Mouse (Mus musculus) erythroblast, adult 5-6 weeks (primary cell): Measurements from ENCODE around the gene Eif3l. TPM values are rescaled to one million over a fixed set of nuclear protein-coding genes. Genes with fewer than 3 reads are reported as not detected.

Experiments
- ATAC-seq: replicated peaks from 2 replicates; pipeline ENCODE4 v1.8.0; 2016; ENCODE audit warnings: moderate number of reproducible peaks, mild to moderate bottlenecking, moderate TSS enrichment, inconsistent platforms; ENCODE audit not compliant: poor library complexity, low FRiP score, severe bottlenecking
- total RNA-seq, 2 experiments: library from RNA; stranded (forward) in 1 of 2; stranded (reverse) in 1 of 2; fragments of 150-400 nt in 1 of 2; fragments of 200-764, 138-1000 nt in 1 of 2; gene quantifications; 2 replicates each; pipeline versions ENCODE4 v1.2.3 to v1.2.4; 2015 to 2017; ENCODE audit warnings: low replicate concordance in 2 of 2

The Eif3l gene
- total RNA-seq, 2 experiments from 2014 or later = 29.4 to 51.3 TPM

- ATAC-seq = no peak
Measured at GRCm38 (mm10) chr15:79044837-79045236, 30.1 kb upstream of the Eif3l start.

DNA sequence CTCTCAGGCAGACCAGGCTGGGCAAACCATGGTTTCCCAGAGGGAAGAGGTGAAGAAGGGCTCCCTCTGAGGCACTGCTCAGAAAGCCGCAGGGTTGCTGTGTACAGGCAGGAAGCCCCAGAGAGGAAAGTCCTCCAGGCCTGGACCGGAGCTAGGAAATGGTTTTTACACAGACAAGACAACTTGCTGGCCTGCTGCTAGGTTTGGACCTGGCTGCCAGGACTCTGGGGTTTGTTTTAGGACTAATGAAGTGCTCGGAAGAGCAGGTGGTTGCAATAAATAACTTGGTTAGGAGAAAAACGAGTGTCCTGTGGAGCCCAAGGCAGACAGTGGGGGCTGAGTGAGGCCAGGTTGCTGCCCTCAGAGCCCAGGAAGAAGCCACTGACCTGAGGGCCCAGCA lies 26.8 kb upstream of the Eif3l start:
- ATAC-seq = no peak

DNA sequence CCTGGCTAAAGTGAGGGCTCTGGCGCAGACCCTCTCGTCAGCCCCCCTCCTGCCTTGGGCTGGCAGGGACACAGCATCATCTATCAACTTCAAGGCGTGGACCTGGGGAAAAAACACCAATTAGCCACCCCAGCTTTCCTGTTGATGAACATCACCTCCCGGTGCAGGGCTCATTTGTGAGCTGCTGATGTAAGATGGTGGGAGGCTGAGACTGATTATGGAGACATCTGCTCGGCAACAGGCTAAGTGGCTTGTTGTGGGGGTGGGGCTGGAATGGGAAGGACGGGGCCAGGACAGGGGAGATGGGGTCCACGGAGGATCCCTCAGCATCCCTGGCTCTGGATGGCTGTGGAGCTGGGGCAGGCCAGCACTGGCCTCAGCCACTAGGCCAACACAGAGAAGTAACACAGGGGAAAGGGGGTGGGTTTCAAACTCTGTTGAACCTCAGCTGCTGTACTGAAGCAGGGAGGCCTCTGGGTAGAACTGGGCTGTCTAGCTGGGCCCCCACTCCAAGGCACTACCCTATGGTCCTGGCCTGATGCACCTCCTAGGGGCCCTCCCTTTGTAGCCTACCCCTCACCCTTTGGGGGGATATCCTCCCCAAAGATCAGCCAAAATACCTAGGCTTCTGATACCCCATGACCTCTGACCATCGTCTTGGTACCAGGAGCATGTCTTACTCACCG lies 24.7 kb upstream of the Eif3l start:
- no peak for ATAC-seq

DNA sequence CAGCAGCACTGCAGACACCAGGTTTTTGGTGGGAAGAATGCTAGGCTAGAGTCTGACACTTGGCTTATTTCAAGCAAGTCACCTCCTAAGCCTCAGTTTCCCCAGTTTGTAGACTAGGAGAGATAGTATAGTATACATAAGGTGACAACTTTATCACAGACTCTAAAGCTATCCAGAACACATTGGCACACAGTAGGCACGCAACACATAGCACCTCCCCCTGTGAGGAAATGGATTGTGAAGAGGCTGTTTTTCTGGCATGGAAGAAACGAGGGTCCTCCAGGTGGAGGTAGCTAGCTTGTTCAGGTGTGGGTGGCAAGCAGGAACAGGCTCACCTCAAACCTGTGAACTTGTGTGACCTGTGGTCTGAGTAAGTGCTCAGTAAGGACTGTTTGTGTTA lies 24.0 kb upstream of the Eif3l start:
- ATAC-seq = no peak

GRCm38 (mm10) chr15:79051461-79052360 lies 23.3 kb upstream of the Eif3l start:
- no peak for ATAC-seq

DNA sequence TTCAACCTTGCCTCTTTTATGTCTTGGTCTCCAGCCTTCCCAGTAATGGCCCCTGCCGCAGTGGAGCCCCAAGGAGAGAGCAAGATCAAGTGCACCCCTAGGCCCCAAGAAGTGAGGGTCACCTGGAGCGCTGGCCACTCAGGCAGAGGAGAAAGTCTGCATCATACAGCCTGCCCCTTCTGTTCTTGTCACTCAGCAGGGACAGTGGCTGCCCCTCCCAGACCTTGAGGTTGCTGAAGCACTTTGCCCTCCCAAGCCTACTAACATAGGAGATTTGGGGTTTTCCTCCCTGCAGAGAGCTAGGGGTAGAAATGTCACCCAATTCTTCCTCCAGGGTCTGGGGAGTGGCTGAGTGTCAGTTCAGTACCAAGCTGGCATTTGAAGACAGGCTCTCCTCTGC lies 22.6 kb upstream of the Eif3l start:
- ATAC-seq = no peak

DNA sequence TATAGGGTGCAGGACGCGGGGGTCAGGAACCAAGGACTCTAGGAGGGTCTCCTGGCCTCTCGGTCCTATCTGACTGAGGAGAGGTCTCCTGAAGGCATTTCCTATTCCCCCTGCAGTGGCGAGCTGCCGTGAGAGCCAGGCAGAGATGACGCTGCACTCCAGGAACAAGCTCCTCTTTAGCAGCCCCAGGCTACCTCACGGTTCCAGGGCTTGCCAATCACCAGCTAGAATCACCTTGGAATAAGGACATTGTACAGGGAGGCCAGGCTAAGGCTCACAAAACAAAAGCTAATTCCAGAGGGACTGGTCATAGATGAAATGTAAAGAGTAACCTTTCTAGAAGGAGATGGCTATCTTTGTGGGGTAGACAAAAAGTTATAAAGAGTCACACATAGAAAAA lies 18.4 kb upstream of the Eif3l start:
- ATAC-seq = no peak

GRCm38 (mm10) chr15:79057850-79058249 lies 17.1 kb upstream of the Eif3l start:
- ATAC-seq = peak; percentile 57

DNA sequence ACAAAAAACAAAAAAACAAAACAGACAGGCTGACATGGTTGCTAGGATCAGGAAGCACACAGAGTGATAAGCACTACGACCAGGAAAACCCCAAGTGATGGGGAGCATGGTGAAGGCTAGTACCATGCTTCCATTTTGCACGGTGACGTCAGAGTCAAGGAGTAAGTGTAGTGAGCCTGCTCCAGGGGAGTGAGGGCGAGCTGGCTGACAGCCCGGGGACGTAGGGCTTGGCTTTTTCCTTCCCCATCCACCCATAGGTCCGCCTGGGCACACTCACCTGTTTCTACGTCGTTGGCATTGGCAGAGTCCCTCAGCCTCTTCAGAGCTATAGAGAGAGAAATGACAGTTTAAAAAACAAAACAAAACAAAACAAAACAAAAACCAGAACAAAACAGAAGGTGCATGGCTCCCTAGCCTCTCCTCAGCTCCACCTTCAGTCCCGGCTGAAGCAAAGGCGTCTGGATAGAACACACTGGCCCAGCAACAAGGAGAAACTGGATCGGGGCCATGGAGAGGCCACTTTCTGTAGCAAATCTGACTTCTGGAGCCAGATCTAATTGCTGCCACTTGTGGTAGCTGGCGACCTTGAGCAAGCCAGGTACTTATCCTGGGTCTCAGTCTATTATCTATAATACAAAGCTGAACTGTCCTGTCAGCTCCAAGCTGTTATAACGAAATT lies 14.0 kb upstream of the Eif3l start:
- no peak for ATAC-seq

DNA sequence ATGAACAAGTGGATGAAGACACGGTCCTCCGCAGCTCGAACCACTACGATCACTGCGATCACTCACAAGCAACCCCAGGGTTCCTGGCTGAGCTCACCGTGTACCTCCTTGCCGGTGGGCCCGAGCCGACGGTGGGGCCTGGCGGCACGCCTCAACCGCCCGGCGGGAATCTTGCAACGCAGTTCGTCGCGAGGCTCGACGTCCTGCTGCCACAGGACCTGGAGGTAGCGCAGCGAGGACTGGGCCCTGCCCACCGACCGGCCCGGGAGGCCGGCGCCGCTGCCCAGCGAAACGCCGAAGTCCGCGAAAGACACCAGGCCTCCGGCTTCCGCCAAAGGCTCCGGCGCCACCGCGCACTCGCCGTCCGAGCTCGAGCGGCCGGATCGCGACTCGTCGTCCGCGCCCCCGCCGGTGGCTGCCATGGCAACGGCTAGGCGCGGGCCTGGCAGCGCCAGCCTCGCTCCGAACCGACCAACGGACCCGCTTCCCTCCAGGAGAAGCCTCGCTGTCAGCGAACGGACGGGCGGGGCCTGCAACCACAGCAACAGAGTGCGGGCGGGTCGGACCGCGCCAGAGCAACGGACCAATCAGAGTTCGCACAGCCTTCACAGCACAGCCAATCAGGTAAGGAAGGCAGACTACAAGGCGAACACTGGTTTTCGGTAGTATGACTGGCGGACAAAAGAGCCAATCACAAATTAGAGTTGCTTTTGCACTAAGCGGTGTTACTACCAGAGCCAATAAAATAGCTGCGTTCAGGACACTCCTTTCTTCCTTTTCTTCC lies 12.4 kb upstream of the Eif3l start, which contains the start of gene Ankrd54:
Gene Ankrd54 (minus strand): TSS at position 518 of the 784 bp plus-strand sequence.
- peak; percentile 94 for ATAC-seq

- 0 out of 2 replicates have a peak, but pooled peaks have one; percentile 9 for ATAC-seq
Measured at GRCm38 (mm10) chr15:79063160-79063740, 11.7 kb upstream of the Eif3l start.

DNA sequence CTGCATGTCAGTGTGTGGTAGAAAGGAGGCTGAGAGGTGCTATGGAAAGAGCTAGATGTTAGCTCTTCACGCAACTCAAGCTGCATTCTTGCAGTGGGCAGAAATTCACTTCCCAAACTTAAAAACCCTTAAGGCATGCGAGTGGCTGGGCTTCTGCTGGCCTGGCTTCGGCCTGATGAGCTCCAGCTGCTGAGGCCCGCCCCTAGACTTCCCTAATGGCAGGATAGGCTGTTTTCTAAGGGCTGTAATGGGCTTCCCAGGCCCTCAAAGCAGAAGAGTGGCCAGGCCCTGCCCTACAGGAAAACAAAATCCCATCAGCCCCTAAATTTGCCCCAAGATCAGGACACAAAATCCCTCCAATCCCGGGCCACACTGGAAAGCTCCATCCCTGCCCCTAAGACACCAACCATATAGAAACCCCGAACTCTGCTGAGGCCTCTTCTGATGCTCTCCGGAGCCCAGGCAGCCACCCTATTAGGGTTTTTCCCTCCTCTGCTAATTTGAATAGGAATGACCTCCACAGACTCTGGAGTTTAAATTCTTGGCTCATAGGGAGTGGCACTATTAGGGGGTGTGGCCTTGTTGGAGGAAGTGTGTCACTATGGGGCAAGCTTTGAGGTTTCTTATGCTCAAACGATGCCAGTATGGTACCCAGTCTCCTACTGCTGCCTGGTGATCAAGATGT lies 9.8 kb upstream of the Eif3l start:
- ATAC-seq = no peak

DNA sequence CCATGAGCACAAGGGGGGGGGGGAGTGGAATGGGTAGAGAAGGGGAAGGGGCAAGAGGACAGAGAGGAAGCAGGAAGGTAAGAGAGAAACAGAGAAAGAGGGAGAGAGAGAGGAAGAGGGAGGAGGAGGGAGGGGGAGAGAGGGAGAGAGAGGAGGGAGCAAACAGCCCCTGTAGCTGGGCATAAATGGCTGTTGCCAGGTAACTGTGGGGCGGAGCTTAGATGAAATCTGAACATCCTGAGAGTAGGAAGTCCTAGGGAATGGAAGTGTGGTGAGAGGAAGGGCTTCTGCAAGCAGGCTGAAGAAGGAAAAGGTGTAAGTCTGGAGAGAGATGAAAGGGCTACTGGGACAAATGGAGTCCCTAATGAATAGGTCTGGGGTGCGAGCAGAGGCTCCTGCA lies 8.7 kb upstream of the Eif3l start:
- ATAC-seq = no peak

DNA sequence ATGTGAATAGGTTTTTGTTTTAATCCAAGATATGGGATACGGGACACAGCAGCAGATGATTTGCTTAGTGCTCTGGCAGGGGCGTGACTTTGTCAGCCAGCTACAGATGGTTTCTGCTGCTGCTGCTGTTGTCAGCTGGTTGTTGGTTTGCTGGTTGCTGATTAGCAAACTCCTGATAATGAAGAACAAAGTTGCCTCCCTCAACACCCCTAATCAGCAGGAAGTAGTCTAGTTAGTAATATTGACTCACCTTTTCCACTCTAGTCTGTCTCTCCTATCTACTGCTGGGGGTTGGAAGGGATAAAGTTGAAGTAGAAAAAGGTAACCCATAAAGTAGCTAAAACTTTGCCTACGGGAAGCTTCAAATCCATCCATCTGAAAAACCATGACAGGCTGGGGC lies 7.3 kb upstream of the Eif3l start:
- ATAC-seq = peak; percentile 18; the same call in 1 of the 2 replicates

GRCm38 (mm10) chr15:79068416-79068815 lies 6.6 kb upstream of the Eif3l start:
- ATAC-seq = peak; percentile 14; the same call in 1 of the 2 replicates

GRCm38 (mm10) chr15:79071117-79072039 lies 3.6 kb upstream of the Eif3l start:
- ATAC-seq = no peak

DNA sequence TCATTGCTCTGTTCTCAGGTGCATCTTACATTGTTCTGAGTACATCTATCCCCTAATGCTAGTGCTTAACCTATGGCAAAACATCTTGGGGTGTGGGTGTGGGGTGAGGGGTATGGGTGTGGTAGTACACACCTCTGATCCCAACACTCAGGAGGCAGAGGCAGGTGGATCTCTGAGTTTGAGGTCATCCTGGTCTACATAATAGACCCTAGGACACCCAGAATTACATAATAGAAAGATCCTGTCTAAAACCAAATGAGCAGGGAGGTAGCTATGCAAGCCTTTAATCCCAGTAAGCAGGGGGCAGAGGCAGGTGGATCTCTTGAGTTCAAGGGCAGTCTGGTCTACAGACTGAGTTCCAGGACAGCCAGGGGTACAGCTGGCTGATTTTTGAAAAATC lies 1.2 kb upstream of the Eif3l start:
- ATAC-seq = no peak

GRCm38 (mm10) chr15:79074446-79074845 lies 533 bp upstream of the Eif3l start:
- ATAC-seq = no peak
